Mouse (Mus musculus) adrenal gland, postnatal 25 days (tissue): ENCODE measurements around the gene Rapgef1. TPM values are rescaled to one million over a fixed set of nuclear protein-coding genes. Genes with fewer than 3 reads are reported as not detected.

Experiments used
- DNase-seq: peaks from one replicate; pipeline ENCODE4 v3.0.0; 2021; ENCODE audit warnings: mixed read lengths
- total RNA-seq: library from RNA; stranded (reverse); gene quantifications from 2 replicates; pipeline ENCODE4 v1.2.3, GENCODE M21; 2021

Gene Rapgef1
- total RNA-seq, 1 experiment from 2014 or later = 49.5 TPM

GRCm38 (mm10) chr2:29645071-29645628 is 25.6 kb downstream of the Rapgef1 start:
- no peak for DNase-seq

GRCm38 (mm10) chr2:29646613-29647012 is 27.1 kb downstream of the Rapgef1 start:
- DNase-seq = no peak

GRCm38 (mm10) chr2:29647162-29647561 is 27.6 kb downstream of the Rapgef1 start:
- no peak for DNase-seq

GRCm38 (mm10) chr2:29647808-29648207 is 28.3 kb downstream of the Rapgef1 start:
- DNase-seq = no peak

GRCm38 (mm10) chr2:29648956-29649794 is 29.7 kb downstream of the Rapgef1 start:
- DNase-seq = no peak

GRCm38 (mm10) chr2:29649795-29650457 is 30.4 kb downstream of the Rapgef1 start:
- DNase-seq = peak; percentile 48

GRCm38 (mm10) chr2:29651876-29652275 is 32.4 kb downstream of the Rapgef1 start:
- DNase-seq = no peak

- DNase-seq = no peak
Observed at GRCm38 (mm10) chr2:29655433-29655832, 35.9 kb downstream of the Rapgef1 start.

- DNase-seq = no peak
Observed at GRCm38 (mm10) chr2:29656095-29656494, 36.6 kb downstream of the Rapgef1 start.

GRCm38 (mm10) chr2:29657089-29657488 is 37.6 kb downstream of the Rapgef1 start:
- no peak for DNase-seq

- peak; percentile 27 for DNase-seq
Observed at GRCm38 (mm10) chr2:29661751-29662191, 42.3 kb downstream of the Rapgef1 start.

GRCm38 (mm10) chr2:29663260-29663877 is 43.8 kb downstream of the Rapgef1 start:
- DNase-seq = no peak

- no peak for DNase-seq
Observed at GRCm38 (mm10) chr2:29665421-29665820, 45.9 kb downstream of the Rapgef1 start.

- peak; percentile 54 for DNase-seq
Observed at GRCm38 (mm10) chr2:29666589-29666988, 47.1 kb downstream of the Rapgef1 start.

- DNase-seq = no peak
Observed at GRCm38 (mm10) chr2:29667109-29667508, 47.6 kb downstream of the Rapgef1 start.

GRCm38 (mm10) chr2:29668011-29668691 is 48.6 kb downstream of the Rapgef1 start:
- no peak for DNase-seq

GRCm38 (mm10) chr2:29668963-29669362 is 49.4 kb downstream of the Rapgef1 start:
- no peak for DNase-seq

- DNase-seq = no peak
Observed at GRCm38 (mm10) chr2:29669711-29670110, 50.2 kb downstream of the Rapgef1 start.

- peak; percentile 24 for DNase-seq
Observed at GRCm38 (mm10) chr2:29670231-29670991, 50.9 kb downstream of the Rapgef1 start.

- no peak for DNase-seq
Observed at GRCm38 (mm10) chr2:29671374-29671773, 51.9 kb downstream of the Rapgef1 start.

GRCm38 (mm10) chr2:29671856-29672255 is 52.3 kb downstream of the Rapgef1 start:
- no peak for DNase-seq
